Mouse (Mus musculus) intestine, embryonic 16.5 days (tissue): Measurements from ENCODE around the gene Uvrag. TPM values are rescaled to one million over a fixed set of nuclear protein-coding genes. Genes with fewer than 3 reads are reported as not detected.

Experiments used
- ATAC-seq: fragments of 200-750 bp; cut with Nextera tagmentation; 2 replicates; pipeline ENCODE4 v1.8.0; 2017; ENCODE audit warnings: moderate TSS enrichment, moderate library complexity
- H3K27ac ChIP-seq: fragments of 300-500 bp; sonication (generic); 2 replicates; pipeline ENCODE4 v1.5.1; 2014; ENCODE audit warnings: mild to moderate bottlenecking, low read length
- H3K27me3 ChIP-seq: fragments of 300-500 bp; sonication (generic); replicated peaks from 2 replicates; pipeline ENCODE4 v1.6.1; 2014; ENCODE audit warnings: low read length, control low read depth, mixed read lengths; ENCODE audit not compliant: control insufficient read depth, insufficient read depth
- H3K36me3 ChIP-seq: fragments of 300-500 bp; sonication (generic); 2 replicates; pipeline ENCODE4 v1.6.1; 2014; ENCODE audit warnings: low read length, control low read depth; ENCODE audit not compliant: control insufficient read depth, insufficient read depth
- H3K4me1 ChIP-seq: fragments of 300-500 bp; sonication (generic); 2 replicates; pipeline ENCODE4 v1.6.1; 2014; ENCODE audit warnings: low read length, control low read depth, mixed read lengths; ENCODE audit not compliant: control insufficient read depth, insufficient read depth
- H3K4me2 ChIP-seq: fragments of 300-500 bp; sonication (generic); 2 replicates; pipeline ENCODE4 v1.6.1; 2014; ENCODE audit warnings: low read depth, low read length, control low read depth
- H3K4me3 ChIP-seq: fragments of 300-500 bp; sonication (generic); 2 replicates; pipeline ENCODE4 v1.5.1; 2014; ENCODE audit warnings: mild to moderate bottlenecking, low read length
- H3K9ac ChIP-seq: fragments of 300-500 bp; sonication (generic); 2 replicates; pipeline ENCODE4 v1.6.1; 2014; ENCODE audit warnings: low read depth, low read length
- H3K9me3 ChIP-seq: fragments of 300-500 bp; sonication (generic); 2 replicates; pipeline ENCODE4 v1.6.1; 2016; ENCODE audit warnings: low read length, control low read depth; ENCODE audit not compliant: control insufficient read depth
- WGBS: fragments of 180-500 bp; shearing (Covaris S2); extraction: QIAGEN DNeasy Blood & Tissue Kit; methylation state at CpG from one replicate; pipeline ENCODE4 v1.1.7; 2014; 5-methylcytosine and 5-hydroxymethylcytosine counted together
- polyA plus RNA-seq: library from polyadenylated mRNA; unstranded; fragments of >200 nt; fragmentation: Nextera tagmentation; extraction: Ambion mirVana; gene quantifications from 2 replicates; pipeline ENCODE4 v1.2.1, GENCODE M21; 2015

Uvrag gene
- polyA plus RNA-seq, 1 experiment from 2014 or later: 17.4 TPM

- Histone ChIP-seq H3K36me3 (no peaks in the 10 kb centered on the region), H3K4me3 (no peak overlapping the region), H3K9me3 (no peaks in the 10 kb centered on the region), H3K9ac (no peak overlapping the region), H3K27ac (no peak overlapping the region), H3K27me3 (no peaks in the 10 kb centered on the region), H3K4me1 (peaks cover 15% of the 10 kb centered on the region), H3K4me2 (no peak overlapping the region)
- 73% methylated on average over 1 of the region's 1 CpGs for WGBS
- no peak for ATAC-seq
Measured at GRCm38 (mm10) chr7:98956609-98957008, 184.3 kb downstream of the Uvrag start.

GRCm38 (mm10) chr7:98953649-98954048, 187.3 kb downstream of the Uvrag start:
- whole genome bisulfite sequencing: 83% methylated on average over 3 of the region's 3 CpGs
- Histone ChIP-seq H3K9ac (no peak overlapping the region), H3K36me3 (no peaks in the 10 kb centered on the region), H3K4me1 (peaks cover 10% of the 10 kb centered on the region; the same call in 1 of the 2 replicates), H3K9me3 (no peaks in the 10 kb centered on the region), H3K4me2 (no peak overlapping the region), H3K27ac (no peak overlapping the region), H3K4me3 (no peak overlapping the region), H3K27me3 (no peaks in the 10 kb centered on the region)
- no peak for ATAC-seq

- H3K9me3 ChIP-seq: no peaks in the 10 kb centered on the region
- 66% methylated on average over 3 of the region's 3 CpGs for WGBS
- H3K36me3 ChIP-seq: no peaks in the 10 kb centered on the region
Measured at GRCm38 (mm10) chr7:98944986-98945385, 196.0 kb downstream of the Uvrag start.

GRCm38 (mm10) chr7:98943687-98944086, 197.3 kb downstream of the Uvrag start:
- WGBS: 94% methylated on average over 5 of the region's 5 CpGs

More at GRCm38 (mm10) chr7:98944986-98945385, 196.0 kb downstream of the Uvrag start:
- no peak overlapping the region for H3K9ac ChIP-seq
- no peak overlapping the region for H3K4me2 ChIP-seq
- H3K27me3 ChIP-seq: no peaks in the 10 kb centered on the region
- ATAC-seq: no peak
- no peak overlapping the region for H3K27ac ChIP-seq
- no peak overlapping the region for H3K4me3 ChIP-seq
- peaks cover 7% of the 10 kb centered on the region; the same call in 1 of the 2 replicates for H3K4me1 ChIP-seq

GRCm38 (mm10) chr7:98942746-98943145, 198.2 kb downstream of the Uvrag start:
- WGBS: 54% methylated on average over 6 of the region's 6 CpGs
- H3K4me2 ChIP-seq: no peak overlapping the region
- no peaks in the 10 kb centered on the region for H3K9me3 ChIP-seq
- no peak overlapping the region for H3K9ac ChIP-seq
- ATAC-seq: no peak
- no peaks in the 10 kb centered on the region for H3K27me3 ChIP-seq
- no peak overlapping the region for H3K27ac ChIP-seq
- H3K4me3 ChIP-seq: no peak overlapping the region
- H3K4me1 ChIP-seq: peaks cover 10% of the 10 kb centered on the region; the same call in 1 of the 2 replicates
- no peaks in the 10 kb centered on the region for H3K36me3 ChIP-seq

More at GRCm38 (mm10) chr7:98943687-98944086, 197.3 kb downstream of the Uvrag start:
- Histone ChIP-seq H3K27ac (no peak overlapping the region), H3K4me2 (no peak overlapping the region), H3K9ac (no peak overlapping the region), H3K4me3 (no peak overlapping the region), H3K36me3 (no peaks in the 10 kb centered on the region), H3K4me1 (peaks cover 7% of the 10 kb centered on the region; the same call in 1 of the 2 replicates), H3K27me3 (no peaks in the 10 kb centered on the region), H3K9me3 (no peaks in the 10 kb centered on the region)
- ATAC-seq: no peak

- WGBS: 70% methylated on average over 6 of the region's 6 CpGs
- Histone ChIP-seq H3K4me1 (peaks cover 10% of the 10 kb centered on the region; the same call in 1 of the 2 replicates), H3K4me2 (no peak overlapping the region), H3K36me3 (no peaks in the 10 kb centered on the region), H3K27ac (no peak overlapping the region), H3K4me3 (no peak overlapping the region), H3K9ac (no peak overlapping the region), H3K9me3 (no peaks in the 10 kb centered on the region), H3K27me3 (no peaks in the 10 kb centered on the region)
- no peak for ATAC-seq
Measured at GRCm38 (mm10) chr7:98939194-98939593, 201.7 kb downstream of the Uvrag start.

GRCm38 (mm10) chr7:98938621-98939020, 202.3 kb downstream of the Uvrag start:
- H3K27ac ChIP-seq: no peak overlapping the region
- no peak for ATAC-seq
- no peaks in the 10 kb centered on the region for H3K9me3 ChIP-seq
- H3K4me3 ChIP-seq: no peak overlapping the region
- 87% methylated on average over 7 of the region's 7 CpGs for WGBS
- H3K4me2 ChIP-seq: no peak overlapping the region
- no peaks in the 10 kb centered on the region for H3K27me3 ChIP-seq
- peaks cover 10% of the 10 kb centered on the region; the same call in 1 of the 2 replicates for H3K4me1 ChIP-seq
- no peak overlapping the region for H3K9ac ChIP-seq
- no peaks in the 10 kb centered on the region for H3K36me3 ChIP-seq

GRCm38 (mm10) chr7:98937079-98937813, 203.7 kb downstream of the Uvrag start:
- H3K9me3 ChIP-seq: no peaks in the 10 kb centered on the region
- H3K27me3 ChIP-seq: no peaks in the 10 kb centered on the region
- H3K9ac ChIP-seq: no peak overlapping the region
- H3K27ac ChIP-seq: no peak overlapping the region
- H3K4me2 ChIP-seq: no peak overlapping the region
- no peaks in the 10 kb centered on the region for H3K36me3 ChIP-seq
- no peak for ATAC-seq
- peaks cover 5% of the 10 kb centered on the region; the same call in 1 of the 2 replicates for H3K4me1 ChIP-seq
- H3K4me3 ChIP-seq: no peak overlapping the region
- 59% methylated on average over 20 of the region's 20 CpGs for WGBS

- H3K4me2 ChIP-seq: no peak overlapping the region
- 84% methylated on average over 6 of the region's 6 CpGs for WGBS
- ATAC-seq: no peak
Measured at GRCm38 (mm10) chr7:98935757-98936156, 205.2 kb downstream of the Uvrag start.

More at GRCm38 (mm10) chr7:98935757-98936156, 205.2 kb downstream of the Uvrag start:
- Histone ChIP-seq H3K9me3 (no peaks in the 10 kb centered on the region), H3K4me3 (no peak overlapping the region), H3K4me1 (peaks cover 5% of the 10 kb centered on the region; the same call in 1 of the 2 replicates), H3K27ac (no peak overlapping the region), H3K36me3 (no peaks in the 10 kb centered on the region), H3K27me3 (no peaks in the 10 kb centered on the region), H3K9ac (no peak overlapping the region)
